ENCODE assay signal across 8 mouse cellular contexts in the genomic region with DNA sequence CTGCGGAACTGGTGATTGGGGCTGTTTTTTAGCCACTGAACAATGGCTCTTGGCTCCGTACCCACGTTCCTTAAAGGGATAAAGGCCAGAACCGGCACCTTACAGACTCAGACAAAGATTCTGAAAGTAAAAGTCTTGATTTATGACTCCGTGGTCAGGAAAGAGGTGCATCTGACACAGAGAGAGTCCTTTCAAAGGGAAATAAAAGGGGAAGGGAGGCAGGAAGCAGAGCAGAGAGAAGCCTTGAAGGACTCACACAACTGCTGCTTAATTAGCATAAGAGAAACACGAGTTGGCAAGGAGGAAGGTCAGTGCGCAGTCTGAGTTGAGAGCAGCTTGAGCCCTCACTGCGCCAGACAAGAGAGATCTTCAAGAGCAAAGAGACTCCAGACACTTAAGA. TPM values are rescaled to one million over a fixed set of nuclear protein-coding genes. Genes with fewer than 3 reads are reported as not detected.
DNase-seq lines count a peak whose midpoint lies in the region; ATAC-seq and TF ChIP-seq lines count a peak whose summit lies in the region.

No protein-coding gene starts in this region.

- no peak overlapping the region for H3K4me3 ChIP-seq in heart, embryonic 12.5 days
- H3K4me3 ChIP-seq in kidney, embryonic 14.5 days (ENCODE audit: low read length): no peak overlapping the region
- no peak overlapping the region for H3K4me3 ChIP-seq in midbrain, postnatal 0 days (ENCODE audit: low read depth, low read length)

- no peaks in the 10 kb centered on the region for H3K36me3 ChIP-seq in heart, embryonic 12.5 days
- H3K36me3 ChIP-seq in kidney, embryonic 14.5 days (ENCODE audit: control insufficient read depth, insufficient read depth, low read length): no peaks in the 10 kb centered on the region
- H3K36me3 ChIP-seq in midbrain, postnatal 0 days (ENCODE audit: insufficient read depth, low read length): no peaks in the 10 kb centered on the region

- ATAC-seq in heart, embryonic 12.5 days (ENCODE audit: insufficient number of reproducible peaks, low FRiP score): no peak
- ATAC-seq in kidney, embryonic 14.5 days (ENCODE audit: low FRiP score, low TSS enrichment): peak; percentile 46; the same call in 1 of the 2 replicates
- 0 out of 2 replicates have a peak, but pooled peaks have one; percentile 47 for ATAC-seq in midbrain, postnatal 0 days (ENCODE audit: low FRiP score)

- no peaks in the 10 kb centered on the region for H3K27me3 ChIP-seq in heart, embryonic 12.5 days (replicated peaks)
- H3K27me3 ChIP-seq in kidney, embryonic 14.5 days (ENCODE audit: control insufficient read depth, insufficient read depth, low read length): no peaks in the 10 kb centered on the region
- H3K27me3 ChIP-seq in midbrain, postnatal 0 days (ENCODE audit: insufficient read depth, low read length): no peaks in the 10 kb centered on the region

- DNase-seq in layer of hippocampus, adult 11-12 months (ENCODE audit: low spot score): peak; percentile 11
- DNase-seq in layer of hippocampus, adult 9-10 months (ENCODE audit: low spot score): no peak
- DNase-seq in adrenal gland, postnatal 25 days: peak; percentile 41
- peak; percentile 65 for DNase-seq in midbrain, postnatal 0 days (ENCODE audit: low spot score)
- no peak for DNase-seq in right cerebral cortex, postnatal 36 days (ENCODE audit: low spot score in 2 of 2)
- DNase-seq in cerebellum, adult 11-12 months: no peak

- H3K9ac ChIP-seq in heart, embryonic 12.5 days: no peak overlapping the region
- H3K9ac ChIP-seq in kidney, embryonic 14.5 days (ENCODE audit: low read depth, low read length): no peak overlapping the region
- H3K9ac ChIP-seq in midbrain, postnatal 0 days (replicated peaks; ENCODE audit: low read length, poor library complexity, severe bottlenecking): no peak overlapping the region

- no peaks in the 10 kb centered on the region for H3K9me3 ChIP-seq in heart, embryonic 12.5 days (replicated peaks)
- no peaks in the 10 kb centered on the region for H3K9me3 ChIP-seq in kidney, embryonic 14.5 days (ENCODE audit: control insufficient read depth, low read length)
- H3K9me3 ChIP-seq in midbrain, postnatal 0 days (ENCODE audit: low read length): no peaks in the 10 kb centered on the region

- WGBS in heart, embryonic 12.5 days: 23% methylated on average over 8 of the region's 8 CpGs
- WGBS in kidney, embryonic 14.5 days: 10% methylated on average over 8 of the region's 8 CpGs
- 23% methylated on average over 8 of the region's 8 CpGs for WGBS in midbrain, postnatal 0 days

- H3K4me1 ChIP-seq in heart, embryonic 12.5 days (replicated peaks): peaks cover 7% of the 10 kb centered on the region
- H3K4me1 ChIP-seq in kidney, embryonic 14.5 days (ENCODE audit: control insufficient read depth, insufficient read depth, low read length): no peaks in the 10 kb centered on the region
- 0 out of 2 replicates have a peak, but pooled peaks cover 3% of the 10 kb centered on the region for H3K4me1 ChIP-seq in midbrain, postnatal 0 days (ENCODE audit: insufficient read depth, low read length)

- no peak for TF ChIP-seq CTCF in midbrain, postnatal 0 days (IDR thresholded peaks at IDR 0.05)

- peak overlapping the region; percentile 49 for H3K4me2 ChIP-seq in heart, embryonic 12.5 days
- H3K4me2 ChIP-seq in kidney, embryonic 14.5 days (replicated peaks; ENCODE audit: low read depth, low read length): no peak overlapping the region; the same call in 1 of the 2 replicates
- peak overlapping the region; percentile 22; the same call in 1 of the 2 replicates for H3K4me2 ChIP-seq in midbrain, postnatal 0 days (ENCODE audit: low read depth, low read length, poor library complexity, severe bottlenecking)

- H3K27ac ChIP-seq in heart, embryonic 12.5 days (ENCODE audit: poor library complexity, severe bottlenecking): no peak overlapping the region
- no peak overlapping the region for H3K27ac ChIP-seq in kidney, embryonic 14.5 days (ENCODE audit: low read depth, low read length)
- H3K27ac ChIP-seq in midbrain, postnatal 0 days (ENCODE audit: low read depth, low read length): no peak overlapping the region

RNA-seq across cellular contexts. Expression of gene Prdm5, which starts 13.7 kb away (rescaled TPM):
- 19.9 and 22.7 TPM in 2 replicates for total RNA-seq in adrenal gland, postnatal 25 days (2021)
- 12.0 and 13.8 TPM in 2 replicates for polyA plus RNA-seq in heart, embryonic 12.5 days (2016; fragmentation: Nextera tagmentation; extraction: Ambion mirVana)
- polyA plus RNA-seq in kidney, embryonic 14.5 days (2014; fragmentation: Nextera tagmentation; extraction: Ambion mirVana): 19.8 and 21.9 TPM in 2 replicates
- total RNA-seq in midbrain, postnatal 0 days (2014; rRNA removed): 6.1 and 6.2 TPM in 2 replicates
- 2.5 and 2.6 TPM in 2 replicates for polyA plus RNA-seq in midbrain, postnatal 0 days (2015; fragmentation: Nextera tagmentation; extraction: Ambion mirVana)

Comparison
In these comparisons a context has a peak if more than half of its experiments do, and no peak if none do; other contexts are left out.
1. DNase-seq: peak in layer of hippocampus, adult 11-12 months (single experiment), adrenal gland, postnatal 25 days (single experiment) and midbrain, postnatal 0 days (single experiment); none in layer of hippocampus, adult 9-10 months (single experiment), right cerebral cortex, postnatal 36 days (0 of 2) and cerebellum, adult 11-12 months (single experiment).